18 mouse cellular contexts compared by ENCODE assay signal in the genomic region with DNA sequence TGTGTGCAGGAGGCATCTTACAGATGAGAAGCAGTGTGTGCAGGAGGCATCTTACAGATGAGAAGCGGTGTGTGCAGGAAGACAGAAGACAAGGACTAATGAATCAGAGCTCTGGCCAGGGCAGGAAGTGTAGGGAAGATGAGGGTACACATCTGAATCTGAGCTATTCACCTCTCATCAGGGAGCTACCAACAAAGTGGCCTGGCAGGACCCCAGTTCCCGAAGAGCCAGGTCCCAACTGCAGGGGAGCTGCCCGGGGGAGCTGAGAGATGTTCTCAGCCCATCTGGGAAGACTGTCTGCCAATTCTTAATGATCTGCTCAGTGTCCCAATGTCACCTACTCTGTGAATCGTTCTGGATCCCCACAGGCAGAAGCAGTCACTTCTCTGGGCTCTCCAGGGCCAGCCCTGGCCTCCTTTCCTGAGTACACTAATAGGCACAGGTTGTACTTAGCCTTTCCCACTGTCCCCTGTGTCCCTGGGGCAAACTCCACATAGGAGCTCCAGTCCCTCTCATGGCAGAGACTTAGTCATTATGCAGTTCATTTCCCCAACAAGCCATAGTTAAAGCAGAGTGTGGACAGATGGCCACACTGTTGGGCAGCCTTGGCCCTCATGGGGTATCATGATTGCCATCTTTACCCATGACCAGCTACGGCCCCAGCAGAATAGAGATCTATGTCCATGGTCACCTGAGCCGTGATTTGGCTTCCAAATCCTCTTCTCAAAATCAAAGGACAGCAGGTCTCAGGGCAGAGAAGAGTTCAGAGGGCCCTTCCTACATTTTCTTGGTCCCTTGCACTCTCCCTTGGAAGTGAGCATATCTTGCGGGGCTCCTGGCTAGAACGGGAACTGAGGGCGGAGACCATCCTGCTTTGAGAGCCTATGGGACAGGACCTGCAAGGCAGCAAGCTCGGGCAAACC.
DNase-seq lines count a peak whose midpoint lies in the region; ATAC-seq lines count a peak whose summit lies in the region.
"Had no signal": no experiment of that assay in that cellular context is flagged by ENCODE, and none has a peak within 500 bp of the region (broad histone marks: within the 10 kb centered on the region; RNA-seq: fewer than 3 reads in every experiment).

No protein-coding gene starts in this region.

- H3K4me1 ChIP-seq in midbrain, embryonic 11.5 days (ENCODE audit: control insufficient read depth, insufficient read depth, low read length) = peaks cover 8% of the 10 kb centered on the region; the same call in 1 of the 2 replicates
- peaks cover 14% of the 10 kb centered on the region for H3K4me1 ChIP-seq in midbrain, embryonic 13.5 days (replicated peaks)
- H3K4me1 ChIP-seq in forebrain, embryonic 14.5 days (ENCODE audit: control insufficient read depth, insufficient read depth, low read length) = peaks cover 14% of the 10 kb centered on the region
- H3K4me1 ChIP-seq in forebrain, embryonic 16.5 days (replicated peaks; ENCODE audit: control insufficient read depth, insufficient read depth, low read length) = peaks cover 19% of the 10 kb centered on the region
- peaks cover 14% of the 10 kb centered on the region for H3K4me1 ChIP-seq in embryonic facial prominence, embryonic 10.5 days

- H3K27ac ChIP-seq in midbrain, embryonic 11.5 days (ENCODE audit: low read depth, low read length) = no peak overlapping the region
- H3K27ac ChIP-seq in midbrain, embryonic 13.5 days = no peak overlapping the region
- H3K27ac ChIP-seq in forebrain, embryonic 14.5 days (ENCODE audit: low read depth, low read length) = no peak overlapping the region
- no peak overlapping the region for H3K27ac ChIP-seq in forebrain, embryonic 16.5 days (ENCODE audit: low read length)
- H3K27ac ChIP-seq in embryonic facial prominence, embryonic 10.5 days (replicated peaks) = no peak overlapping the region
- H3K27ac ChIP-seq: forebrain, embryonic 13.5 days; heart, embryonic 15.5 days; hindbrain, embryonic 13.5 days; hindbrain, postnatal 0 days had no signal

- 82% methylated on average over 10 of the region's 10 CpGs for WGBS in midbrain, embryonic 11.5 days
- WGBS in midbrain, embryonic 13.5 days = 87% methylated on average over 10 of the region's 10 CpGs
- 82% methylated on average over 10 of the region's 10 CpGs for WGBS in forebrain, embryonic 14.5 days
- 76% methylated on average over 10 of the region's 10 CpGs for WGBS in forebrain, embryonic 16.5 days
- WGBS in embryonic facial prominence, embryonic 10.5 days = 80% methylated on average over 10 of the region's 10 CpGs

- H3K27me3 ChIP-seq in midbrain, embryonic 11.5 days (ENCODE audit: control insufficient read depth, insufficient read depth, low read length) = no peaks in the 10 kb centered on the region
- no peaks in the 10 kb centered on the region for H3K27me3 ChIP-seq in midbrain, embryonic 13.5 days
- H3K27me3 ChIP-seq in forebrain, embryonic 14.5 days (replicated peaks; ENCODE audit: control insufficient read depth, insufficient read depth, low read length) = no peaks in the 10 kb centered on the region
- no peaks in the 10 kb centered on the region for H3K27me3 ChIP-seq in forebrain, embryonic 16.5 days (replicated peaks; ENCODE audit: control insufficient read depth, insufficient read depth, low read length)
- no peaks in the 10 kb centered on the region for H3K27me3 ChIP-seq in embryonic facial prominence, embryonic 10.5 days (replicated peaks; ENCODE audit: low read depth, poor library complexity, severe bottlenecking)
- H3K27me3 ChIP-seq: forebrain, embryonic 13.5 days; heart, embryonic 15.5 days; hindbrain, embryonic 13.5 days had no signal

- no peaks in the 10 kb centered on the region for H3K9me3 ChIP-seq in midbrain, embryonic 11.5 days (ENCODE audit: control insufficient read depth, low read length)
- H3K9me3 ChIP-seq in midbrain, embryonic 13.5 days = no peaks in the 10 kb centered on the region
- H3K9me3 ChIP-seq in forebrain, embryonic 14.5 days (replicated peaks; ENCODE audit: control insufficient read depth, low read length) = no peaks in the 10 kb centered on the region
- H3K9me3 ChIP-seq in forebrain, embryonic 16.5 days (ENCODE audit: control insufficient read depth, low read length) = no peaks in the 10 kb centered on the region
- H3K9me3 ChIP-seq in embryonic facial prominence, embryonic 10.5 days = no peaks in the 10 kb centered on the region
- H3K9me3 ChIP-seq: forebrain, embryonic 13.5 days; heart, embryonic 15.5 days; hindbrain, embryonic 13.5 days had no signal

- H3K4me3 ChIP-seq in midbrain, embryonic 11.5 days (ENCODE audit: low read depth, low read length) = no peak overlapping the region
- no peak overlapping the region for H3K4me3 ChIP-seq in midbrain, embryonic 13.5 days (replicated peaks)
- H3K4me3 ChIP-seq in forebrain, embryonic 14.5 days (ENCODE audit: low read depth, low read length) = no peak overlapping the region
- no peak overlapping the region for H3K4me3 ChIP-seq in forebrain, embryonic 16.5 days (replicated peaks; ENCODE audit: low read length)
- no peak overlapping the region for H3K4me3 ChIP-seq in embryonic facial prominence, embryonic 10.5 days
- H3K4me3 ChIP-seq: forebrain, embryonic 13.5 days; heart, embryonic 15.5 days; hindbrain, embryonic 13.5 days had no signal

- DNase-seq in midbrain, embryonic 11.5 days (ENCODE audit: low spot score, missing footprints) = peak; percentile 51
- peak; percentile 71 to 72 for DNase-seq in cerebellum, adult 18-20 months
- DNase-seq in cerebellum, adult 9-11 months = peak; percentile 81
- DNase-seq in cerebellum, postnatal 36 days = peak; percentile 55 to 64
- no peak for DNase-seq in forebrain, embryonic 14.5 days (ENCODE audit: low spot score)
- no peak for DNase-seq in embryonic facial prominence, embryonic 10.5 days (ENCODE audit: low spot score)
- DNase-seq: adrenal gland, adult 2 months; gastrocnemius, postnatal 36 days; heart, adult 18-20 months; heart, postnatal 14 days; kidney, adult 11 months had no signal

- H3K4me2 ChIP-seq in midbrain, embryonic 11.5 days = no peak overlapping the region
- H3K4me2 ChIP-seq in midbrain, embryonic 13.5 days (replicated peaks) = no peak overlapping the region
- H3K4me2 ChIP-seq in forebrain, embryonic 14.5 days (ENCODE audit: low read length) = no peak overlapping the region
- H3K4me2 ChIP-seq in forebrain, embryonic 16.5 days (ENCODE audit: low read length) = no peak overlapping the region
- H3K4me2 ChIP-seq: forebrain, embryonic 13.5 days; heart, embryonic 11.5 days; heart, embryonic 15.5 days; hindbrain, embryonic 13.5 days had no signal

- no peak for ATAC-seq in midbrain, embryonic 11.5 days (ENCODE audit: low FRiP score)
- ATAC-seq in midbrain, embryonic 13.5 days = no peak
- no peak for ATAC-seq in forebrain, embryonic 14.5 days
- ATAC-seq in forebrain, embryonic 16.5 days = no peak

- no peaks in the 10 kb centered on the region for H3K36me3 ChIP-seq in midbrain, embryonic 11.5 days (ENCODE audit: control insufficient read depth, insufficient read depth, low read length)
- H3K36me3 ChIP-seq in midbrain, embryonic 13.5 days = no peaks in the 10 kb centered on the region
- H3K36me3 ChIP-seq in forebrain, embryonic 14.5 days (ENCODE audit: control insufficient read depth, insufficient read depth, low read length) = no peaks in the 10 kb centered on the region
- no peaks in the 10 kb centered on the region for H3K36me3 ChIP-seq in forebrain, embryonic 16.5 days (ENCODE audit: control insufficient read depth, insufficient read depth)
- H3K36me3 ChIP-seq in embryonic facial prominence, embryonic 10.5 days (replicated peaks) = no peaks in the 10 kb centered on the region
- H3K36me3 ChIP-seq: heart, embryonic 15.5 days; hindbrain, embryonic 13.5 days had no signal

- no peak overlapping the region for H3K9ac ChIP-seq in midbrain, embryonic 11.5 days (ENCODE audit: low read length)
- no peak overlapping the region for H3K9ac ChIP-seq in midbrain, embryonic 13.5 days (replicated peaks)
- H3K9ac ChIP-seq in forebrain, embryonic 14.5 days (ENCODE audit: low read length) = no peak overlapping the region
- no peak overlapping the region for H3K9ac ChIP-seq in forebrain, embryonic 16.5 days (replicated peaks; ENCODE audit: low read depth, low read length)
- H3K9ac ChIP-seq: forebrain, embryonic 13.5 days; heart, embryonic 15.5 days; hindbrain, embryonic 13.5 days had no signal

Comparison
In these comparisons a context has a peak if more than half of its experiments do, and no peak if none do; other contexts are left out.
1. DNase-seq: peak in midbrain, embryonic 11.5 days (single experiment), cerebellum, adult 18-20 months (2 of 2), cerebellum, adult 9-11 months (single experiment) and cerebellum, postnatal 36 days (2 of 2); none in forebrain, embryonic 14.5 days (single experiment) and embryonic facial prominence, embryonic 10.5 days (single experiment).